Mouse (Mus musculus): ENCODE measurements around the gene Hsd17b11.
A peak's percentile ranks its signal among the peaks of the same experiment; 100 is the strongest.

The Hsd17b11 gene

GRCm38 (mm10) chr5:104021597-104022378 is at the start of gene Hsd17b11:
Gene Hsd17b11, minus strand, starts transcription at chr5:104021919.
- DNase-seq (ENCODE audit: low read depth, low spot score), result no peak

GRCm38 (mm10) chr5:104071048-104071447 is 49.3 kb upstream of the Hsd17b11 start:
- DNase-seq (ENCODE audit: low read depth, low spot score), result no peak

- no peak for DNase-seq (ENCODE audit: low read depth, low spot score)
Measured at GRCm38 (mm10) chr5:104068751-104069150, 47.0 kb upstream of the Hsd17b11 start.

- DNase-seq (ENCODE audit: low read depth, low spot score), result peak; percentile 47
Measured at GRCm38 (mm10) chr5:104062773-104063551, 41.2 kb upstream of the Hsd17b11 start.

GRCm38 (mm10) chr5:104061936-104062772 is 40.4 kb upstream of the Hsd17b11 start:
- no peak for DNase-seq (ENCODE audit: low read depth, low spot score)

GRCm38 (mm10) chr5:104060429-104060828 is 38.7 kb upstream of the Hsd17b11 start:
- DNase-seq (ENCODE audit: low read depth, low spot score), result no peak

GRCm38 (mm10) chr5:104059628-104060027 is 37.9 kb upstream of the Hsd17b11 start:
- no peak for DNase-seq (ENCODE audit: low read depth, low spot score)

GRCm38 (mm10) chr5:104058021-104058420 is 36.3 kb upstream of the Hsd17b11 start:
- no peak for DNase-seq (ENCODE audit: low read depth, low spot score)

- DNase-seq (ENCODE audit: low read depth, low spot score), result no peak
Measured at GRCm38 (mm10) chr5:104056295-104056694, 34.6 kb upstream of the Hsd17b11 start.

GRCm38 (mm10) chr5:104055816-104056215 is 34.1 kb upstream of the Hsd17b11 start:
- no peak for DNase-seq (ENCODE audit: low read depth, low spot score)

- no peak for DNase-seq (ENCODE audit: low read depth, low spot score)
Measured at GRCm38 (mm10) chr5:104054938-104055337, 33.2 kb upstream of the Hsd17b11 start.

GRCm38 (mm10) chr5:104052956-104053355 is 31.2 kb upstream of the Hsd17b11 start:
- DNase-seq (ENCODE audit: low read depth, low spot score), result peak; percentile 56

- no peak for DNase-seq (ENCODE audit: low read depth, low spot score)
Measured at GRCm38 (mm10) chr5:104048139-104048538, 26.4 kb upstream of the Hsd17b11 start.

- peak; percentile 39 for DNase-seq (ENCODE audit: low read depth, low spot score)
Measured at GRCm38 (mm10) chr5:104047200-104048105, 25.7 kb upstream of the Hsd17b11 start.

GRCm38 (mm10) chr5:104046256-104047199 is 24.8 kb upstream of the Hsd17b11 start, which contains the start of gene Nudt9:
Gene Nudt9, plus strand, starts transcription at chr5:104046306.
- peak; percentile 85 for DNase-seq (ENCODE audit: low read depth, low spot score)

- no peak for DNase-seq (ENCODE audit: low read depth, low spot score)
Measured at GRCm38 (mm10) chr5:104043704-104044103, 22.0 kb upstream of the Hsd17b11 start.

GRCm38 (mm10) chr5:104042906-104043305 is 21.2 kb upstream of the Hsd17b11 start:
- no peak for DNase-seq (ENCODE audit: low read depth, low spot score)

- no peak for DNase-seq (ENCODE audit: low read depth, low spot score)
Measured at GRCm38 (mm10) chr5:104039154-104039932, 17.6 kb upstream of the Hsd17b11 start.

GRCm38 (mm10) chr5:104036686-104037085 is 15.0 kb upstream of the Hsd17b11 start:
- DNase-seq (ENCODE audit: low read depth, low spot score), result no peak
